Mouse (Mus musculus) embryonic facial prominence, embryonic 14.5 days (tissue): ENCODE measurements at regions not wholly inside any gene's neighbourhood (a gene's known extent, or its start where the extent isn't known, plus 50 kb on each side); places are given as distances from the start of the nearest gene placed in this dataset.
A peak's percentile ranks its signal among the peaks of the same experiment; 100 is the strongest.

Source experiments
- ATAC-seq: fragments of 200-750 bp; cut with Nextera tagmentation; 2 replicates; pipeline ENCODE4 v1.8.0; 2017; ENCODE audit warnings: low read depth, moderate number of reproducible peaks, moderate TSS enrichment
- DNase-seq: peaks from one replicate; pipeline ENCODE4 v3.0.0-alpha.2; 2015; ENCODE audit warnings: low spot score
- H3K27ac ChIP-seq: fragments of 300-500 bp; sonication (generic); replicated peaks from 2 replicates; pipeline ENCODE4 v1.5.1; 2014; ENCODE audit warnings: low read depth, mild to moderate bottlenecking, low read length, moderate library complexity
- H3K27me3 ChIP-seq: fragments of 300-500 bp; sonication (generic); replicated peaks from 2 replicates; pipeline ENCODE4 v1.6.1; 2014; ENCODE audit warnings: low read length; ENCODE audit not compliant: control insufficient read depth, insufficient read depth
- H3K36me3 ChIP-seq: fragments of 300-500 bp; sonication (generic); 2 replicates; pipeline ENCODE4 v1.6.1; 2014; ENCODE audit warnings: low read length, mixed read lengths; ENCODE audit not compliant: control insufficient read depth, insufficient read depth
- H3K4me1 ChIP-seq: fragments of 300-500 bp; sonication (generic); 2 replicates; pipeline ENCODE4 v1.6.1; 2014; ENCODE audit warnings: antibody characterized with exemption, low read length; ENCODE audit not compliant: control insufficient read depth, insufficient read depth
- H3K4me2 ChIP-seq: fragments of 300-500 bp; sonication (generic); 2 replicates; pipeline ENCODE4 v1.6.1; 2014; ENCODE audit warnings: low read depth, mild to moderate bottlenecking, low read length, moderate library complexity, mixed read lengths
- H3K4me3 ChIP-seq: fragments of 300-500 bp; sonication (generic); 2 replicates; pipeline ENCODE4 v1.5.1; 2014; ENCODE audit warnings: low read depth, mild to moderate bottlenecking, low read length
- H3K9ac ChIP-seq: fragments of 300-500 bp; sonication (generic); 2 replicates; pipeline ENCODE4 v1.6.1; 2014; ENCODE audit warnings: low read depth, mild to moderate bottlenecking, low read length, moderate library complexity, mixed read lengths
- H3K9me3 ChIP-seq: fragments of 300-500 bp; sonication (generic); 2 replicates; pipeline ENCODE4 v1.6.1; 2016; ENCODE audit warnings: low read length; ENCODE audit not compliant: control insufficient read depth
- WGBS: fragments of 180-500 bp; shearing (Covaris S2); extraction: QIAGEN DNeasy Blood & Tissue Kit; methylation state at CpG from one replicate; pipeline ENCODE4 v1.1.7; 2014; 5-methylcytosine and 5-hydroxymethylcytosine counted together

DNA sequence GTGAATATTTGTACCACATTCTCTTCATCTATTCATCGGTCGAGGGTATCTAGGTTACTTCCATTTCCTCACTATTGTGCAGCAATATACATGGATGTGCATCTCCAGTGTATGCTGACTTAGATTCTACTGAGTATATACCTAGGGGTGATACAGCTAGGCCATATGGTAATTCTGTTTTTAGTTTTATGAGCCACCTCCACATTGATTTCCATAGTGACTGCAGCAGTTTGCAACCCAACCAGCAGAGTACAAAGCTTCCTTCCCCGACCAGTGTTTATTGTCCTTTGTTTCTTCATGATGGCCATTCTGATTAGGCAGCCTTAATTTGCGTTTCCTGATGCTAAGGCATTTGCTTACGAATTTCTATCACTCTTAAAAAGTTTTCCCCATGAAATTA, 111.1 kb upstream of the Slc39a10 start:
- DNase-seq = no peak
- no peaks in the 10 kb centered on the region for H3K9me3 ChIP-seq
- H3K4me3 ChIP-seq = no peak overlapping the region
- H3K4me1 ChIP-seq = no peaks in the 10 kb centered on the region
- 65% methylated on average over 5 of the region's 5 CpGs for WGBS
- H3K27ac ChIP-seq = no peak overlapping the region
- H3K27me3 ChIP-seq = no peaks in the 10 kb centered on the region
- H3K4me2 ChIP-seq = no peak overlapping the region
- H3K9ac ChIP-seq = no peak overlapping the region
- no peaks in the 10 kb centered on the region for H3K36me3 ChIP-seq
- no peak for ATAC-seq

DNA sequence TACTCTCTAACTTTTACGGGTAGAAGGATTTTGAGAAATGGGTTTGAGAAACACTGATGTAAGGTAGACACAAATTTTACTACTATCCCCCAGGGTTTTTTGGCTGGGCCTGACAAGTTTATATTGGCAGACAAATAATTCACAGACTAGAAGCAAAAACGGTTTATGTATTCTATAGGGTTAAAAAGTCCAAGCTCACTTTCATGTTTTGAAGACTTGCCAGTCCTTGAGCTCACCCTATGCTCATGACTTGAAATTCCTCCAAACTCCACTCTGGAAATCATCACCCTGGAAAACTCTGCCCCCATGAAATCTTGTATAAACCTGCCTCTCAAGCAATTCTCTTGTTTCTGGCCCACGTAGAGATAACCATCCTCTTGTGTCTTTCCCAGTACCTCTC, 106.7 kb upstream of the Slc39a10 start:
- H3K9ac ChIP-seq = no peak overlapping the region
- H3K9me3 ChIP-seq = no peaks in the 10 kb centered on the region
- no peak overlapping the region for H3K27ac ChIP-seq
- no peaks in the 10 kb centered on the region for H3K4me1 ChIP-seq
- no peak overlapping the region for H3K4me3 ChIP-seq
- WGBS = 55% methylated on average over 3 of the region's 3 CpGs
- H3K27me3 ChIP-seq = no peaks in the 10 kb centered on the region
- no peak for ATAC-seq
- H3K36me3 ChIP-seq = no peaks in the 10 kb centered on the region
- DNase-seq = peak; percentile 65
- H3K4me2 ChIP-seq = no peak overlapping the region

DNA sequence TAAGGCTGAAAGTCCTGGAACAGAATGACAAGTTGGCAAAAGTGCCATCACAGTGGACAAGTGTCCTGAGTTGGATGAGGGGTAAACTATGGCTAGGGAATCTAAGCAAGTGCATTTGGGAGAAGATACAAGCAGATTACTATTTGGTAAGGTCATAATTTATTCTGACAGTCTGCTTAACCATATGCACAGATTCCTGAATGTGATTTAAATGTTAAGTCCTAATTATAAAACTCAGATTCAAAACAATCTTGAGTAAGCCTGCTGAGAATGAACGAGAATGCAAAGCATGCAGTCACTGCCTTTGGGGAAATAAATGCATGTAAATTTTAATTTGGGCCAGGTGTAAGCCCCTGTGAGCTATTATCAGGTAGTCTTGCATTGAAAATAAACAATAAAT, 93.3 kb upstream of the Slc39a10 start:
- WGBS = 33% methylated on average over 1 of the region's 1 CpGs
- H3K27me3 ChIP-seq = no peaks in the 10 kb centered on the region
- H3K36me3 ChIP-seq = no peaks in the 10 kb centered on the region
- no peak for DNase-seq
- H3K4me3 ChIP-seq = no peak overlapping the region
- no peak overlapping the region for H3K27ac ChIP-seq
- ATAC-seq = no peak
- H3K4me2 ChIP-seq = no peak overlapping the region
- no peaks in the 10 kb centered on the region for H3K4me1 ChIP-seq
- no peaks in the 10 kb centered on the region for H3K9me3 ChIP-seq
- no peak overlapping the region for H3K9ac ChIP-seq

DNA sequence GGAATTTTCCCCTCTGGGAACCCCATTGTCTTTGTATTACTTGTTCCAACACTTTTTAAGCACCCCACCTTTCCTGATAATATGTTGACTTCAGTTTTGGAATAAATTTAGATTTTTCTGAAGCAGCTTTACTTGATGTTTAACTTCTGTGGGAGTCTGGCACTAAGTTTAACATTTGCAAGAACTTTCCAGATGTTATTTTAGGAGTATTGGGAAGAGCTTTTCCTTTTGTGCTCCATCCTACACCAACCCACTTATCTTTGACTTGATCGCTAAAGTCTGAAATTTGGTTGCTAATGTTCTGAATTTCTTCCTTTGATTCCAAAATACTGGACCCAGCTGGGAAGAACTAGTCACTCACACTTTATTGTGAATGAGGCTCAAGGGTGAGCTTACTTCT, 90.4 kb upstream of the Slc39a10 start:
- no peak overlapping the region for H3K27ac ChIP-seq

DNA sequence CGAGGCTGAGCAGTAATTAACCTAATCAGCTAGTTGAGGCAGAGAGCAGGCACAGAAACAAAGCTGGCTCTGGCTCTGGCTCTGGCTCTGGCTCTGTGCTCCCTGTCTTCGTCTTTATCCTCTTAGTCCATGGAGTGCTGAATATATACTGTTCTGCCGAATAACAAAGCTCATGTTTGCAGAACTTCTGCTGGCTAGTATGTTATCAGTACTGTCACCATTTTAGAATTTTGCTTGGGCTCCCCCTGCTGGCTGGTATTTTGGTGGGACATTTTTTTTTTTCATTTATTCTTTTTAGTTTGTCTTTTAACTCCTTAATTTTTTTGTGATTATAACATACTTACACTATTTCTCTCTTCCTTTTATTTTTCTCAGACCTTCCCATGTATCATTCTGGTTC, 77.8 kb upstream of the Slc39a10 start:
- Histone ChIP-seq H3K9me3 (no peaks in the 10 kb centered on the region), H3K4me2 (no peak overlapping the region), H3K9ac (no peak overlapping the region), H3K27me3 (no peaks in the 10 kb centered on the region), H3K27ac (no peak overlapping the region), H3K4me3 (no peak overlapping the region), H3K36me3 (no peaks in the 10 kb centered on the region), H3K4me1 (no peaks in the 10 kb centered on the region)
- DNase-seq = peak; percentile 33
- WGBS = 45% methylated on average over 3 of the region's 3 CpGs
- no peak for ATAC-seq

More for the DNA sequence above, 90.4 kb upstream of the Slc39a10 start:
- H3K27me3 ChIP-seq = no peaks in the 10 kb centered on the region
- H3K36me3 ChIP-seq = no peaks in the 10 kb centered on the region
- H3K9ac ChIP-seq = no peak overlapping the region
- peaks cover 10% of the 10 kb centered on the region for H3K9me3 ChIP-seq
- WGBS = 90% methylated on average over 1 of the region's 1 CpGs
- H3K4me2 ChIP-seq = no peak overlapping the region
- no peaks in the 10 kb centered on the region for H3K4me1 ChIP-seq
- no peak overlapping the region for H3K4me3 ChIP-seq
- ATAC-seq (no peak), DNase-seq (no peak)

DNA sequence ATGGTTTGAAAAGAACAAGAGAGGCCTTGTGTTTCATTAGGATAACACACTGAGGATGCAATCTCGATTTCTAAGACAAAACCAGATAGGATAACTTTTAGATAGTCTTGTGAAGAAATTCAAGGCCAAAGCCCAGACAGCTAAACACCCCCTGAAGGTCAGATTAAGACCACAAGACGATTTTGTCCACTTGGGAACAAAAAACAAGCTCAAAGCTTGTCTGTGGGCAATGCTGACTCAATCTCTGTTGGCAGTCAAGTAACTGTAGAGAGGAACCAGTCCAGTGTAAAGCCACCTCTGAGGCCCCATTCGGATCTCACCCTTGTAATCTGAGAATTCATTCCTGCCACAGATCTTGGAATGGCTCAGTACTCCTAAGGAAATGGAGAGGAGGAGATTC, 75.7 kb upstream of the Slc39a10 start:
- Histone ChIP-seq H3K4me2 (no peak overlapping the region), H3K27me3 (no peaks in the 10 kb centered on the region), H3K27ac (no peak overlapping the region), H3K4me3 (no peak overlapping the region), H3K9me3 (no peaks in the 10 kb centered on the region), H3K9ac (no peak overlapping the region), H3K36me3 (no peaks in the 10 kb centered on the region), H3K4me1 (no peaks in the 10 kb centered on the region)
- WGBS = 66% methylated on average over 3 of the region's 3 CpGs
- DNase-seq (no peak), ATAC-seq (no peak)

DNA sequence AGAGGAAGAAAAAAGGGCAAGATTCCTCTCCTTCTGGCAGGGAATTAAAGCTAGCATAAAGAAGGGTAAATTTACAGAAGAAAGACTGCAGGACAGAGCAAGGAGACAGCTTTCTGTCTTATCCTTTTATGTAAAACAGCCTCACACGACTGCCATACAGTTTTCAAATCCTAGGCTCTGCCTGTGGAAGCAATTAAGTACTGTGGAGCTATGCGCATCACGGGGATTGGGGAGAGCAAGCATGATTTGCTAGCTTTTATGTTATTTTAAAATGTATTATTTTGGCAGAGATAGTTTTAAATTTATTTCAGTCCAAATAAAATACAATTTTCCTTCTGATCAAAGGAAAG, 74.2 kb upstream of the Slc39a10 start:
- 31% methylated on average over 3 of the region's 3 CpGs for WGBS
- no peaks in the 10 kb centered on the region for H3K4me1 ChIP-seq
- no peak overlapping the region for H3K27ac ChIP-seq
- no peak overlapping the region for H3K9ac ChIP-seq
- H3K36me3 ChIP-seq = no peaks in the 10 kb centered on the region
- DNase-seq (peak; percentile 32), ATAC-seq (no peak)
- H3K27me3 ChIP-seq = no peaks in the 10 kb centered on the region
- no peaks in the 10 kb centered on the region for H3K9me3 ChIP-seq
- no peak overlapping the region for H3K4me2 ChIP-seq
- H3K4me3 ChIP-seq = no peak overlapping the region

DNA sequence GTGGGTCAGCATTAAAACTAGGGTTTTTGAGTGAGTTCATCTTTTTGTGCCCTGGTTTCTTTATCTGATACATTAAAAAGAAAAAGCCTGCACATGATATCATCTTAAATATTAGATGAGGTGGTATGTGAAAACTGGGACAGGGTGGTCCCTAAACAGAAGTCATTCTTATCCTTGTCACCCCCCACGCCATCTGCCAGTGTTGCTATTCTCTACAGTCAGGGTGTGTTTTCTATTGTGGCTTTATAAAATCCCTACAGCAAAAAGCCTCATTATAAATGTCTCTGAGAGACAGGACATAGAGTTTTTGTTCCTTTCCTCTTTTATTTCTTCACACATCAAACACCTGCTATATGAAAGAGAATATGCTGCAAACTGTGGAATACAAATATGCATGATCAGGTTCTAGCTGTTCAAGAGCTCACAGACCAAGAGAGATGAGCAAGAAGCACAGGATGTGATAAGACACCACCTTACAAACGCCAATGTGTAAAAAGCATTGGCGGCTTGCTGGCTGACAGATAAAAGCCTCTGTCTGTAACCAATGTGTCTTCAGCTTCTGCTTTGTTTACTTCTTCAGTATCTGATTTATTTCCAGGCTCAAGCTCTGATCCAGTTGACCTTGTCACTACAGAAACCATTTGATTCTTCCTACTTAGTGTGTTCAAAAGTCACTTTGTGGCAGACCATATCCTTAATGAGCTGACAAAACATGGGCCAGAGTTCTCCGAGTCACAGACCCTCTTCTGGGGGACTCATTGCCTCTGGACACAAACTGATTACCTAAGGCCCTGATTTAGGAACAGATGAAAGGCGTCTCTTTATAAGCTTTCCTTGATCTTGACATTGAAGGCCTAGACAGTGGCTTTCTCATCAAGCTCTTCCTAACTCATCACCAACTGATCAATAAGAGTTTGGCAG, 73.6 kb upstream of the Slc39a10 start:
- Histone ChIP-seq H3K9me3 (no peaks in the 10 kb centered on the region), H3K27ac (no peak overlapping the region), H3K9ac (no peak overlapping the region), H3K4me3 (no peak overlapping the region), H3K27me3 (no peaks in the 10 kb centered on the region), H3K4me2 (no peak overlapping the region), H3K4me1 (no peaks in the 10 kb centered on the region), H3K36me3 (no peaks in the 10 kb centered on the region)
- no peak for ATAC-seq
- DNase-seq = no peak
- WGBS = 52% methylated on average over 5 of the region's 5 CpGs
